Mouse (Mus musculus): ENCODE results near the gene Klhl11.
A peak's percentile ranks its signal among the peaks of the same experiment; 100 is the strongest.

Klhl11 gene

DNA sequence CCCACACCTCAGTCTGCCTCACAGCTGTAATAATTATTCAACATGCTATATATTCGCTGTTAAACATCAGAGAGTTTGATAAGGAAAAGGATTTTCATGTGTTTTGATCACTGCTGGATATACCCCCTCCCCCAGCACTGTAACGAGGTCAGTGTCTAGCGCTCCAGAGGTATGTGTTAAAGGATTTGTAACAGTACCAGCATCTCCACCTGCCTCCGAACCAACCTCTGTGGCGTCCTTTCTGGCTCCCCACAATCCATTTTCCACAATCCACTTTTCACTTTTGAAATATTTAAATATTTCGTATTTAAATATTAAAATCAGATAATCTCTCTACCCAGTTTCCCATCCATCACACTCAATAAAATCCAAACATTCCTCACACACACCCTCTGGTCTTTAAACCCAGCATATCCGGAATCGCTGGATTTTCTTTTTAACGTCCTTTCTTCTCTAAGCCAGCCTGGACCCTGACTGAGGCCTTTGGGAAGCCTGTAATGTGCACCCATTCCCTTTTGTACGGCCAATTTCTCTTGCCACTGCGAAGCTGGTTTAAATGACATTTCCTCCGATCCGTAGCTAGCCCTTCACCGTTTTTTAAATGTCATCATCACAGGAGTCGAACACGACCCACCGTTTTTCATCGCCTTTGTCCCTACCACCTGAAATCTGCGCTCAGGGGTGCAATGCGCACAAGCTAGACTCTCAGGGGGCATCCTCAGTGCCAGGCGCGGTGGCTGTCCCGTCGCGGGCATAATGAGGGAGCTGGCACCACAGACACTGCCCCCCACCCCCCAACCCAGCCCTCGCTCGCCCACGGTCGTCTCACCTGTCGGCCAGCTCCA, 967 bp downstream of the Klhl11 start:
- no peak for DNase-seq (ENCODE audit: low spot score)

DNA sequence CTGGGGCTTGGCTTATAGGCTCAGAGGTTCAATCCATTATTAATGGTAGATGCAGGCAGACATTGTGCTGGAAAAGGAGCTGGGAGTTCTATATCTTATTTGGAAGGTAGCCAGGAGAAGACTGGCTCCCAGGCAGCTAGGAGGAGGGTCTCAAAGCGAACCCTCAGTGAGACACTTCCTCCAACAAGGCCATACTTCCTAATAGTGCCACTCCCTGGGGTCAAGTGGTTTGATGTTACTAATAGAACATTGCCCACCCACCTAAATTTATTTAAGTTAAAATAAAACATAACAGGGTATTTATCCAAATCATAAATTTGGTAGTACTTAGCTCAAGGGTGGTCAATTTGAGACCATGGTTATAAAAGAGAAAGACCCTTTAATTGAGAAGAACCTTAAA, 6.7 kb downstream of the Klhl11 start:
- no peak for DNase-seq (ENCODE audit: low spot score)

DNA sequence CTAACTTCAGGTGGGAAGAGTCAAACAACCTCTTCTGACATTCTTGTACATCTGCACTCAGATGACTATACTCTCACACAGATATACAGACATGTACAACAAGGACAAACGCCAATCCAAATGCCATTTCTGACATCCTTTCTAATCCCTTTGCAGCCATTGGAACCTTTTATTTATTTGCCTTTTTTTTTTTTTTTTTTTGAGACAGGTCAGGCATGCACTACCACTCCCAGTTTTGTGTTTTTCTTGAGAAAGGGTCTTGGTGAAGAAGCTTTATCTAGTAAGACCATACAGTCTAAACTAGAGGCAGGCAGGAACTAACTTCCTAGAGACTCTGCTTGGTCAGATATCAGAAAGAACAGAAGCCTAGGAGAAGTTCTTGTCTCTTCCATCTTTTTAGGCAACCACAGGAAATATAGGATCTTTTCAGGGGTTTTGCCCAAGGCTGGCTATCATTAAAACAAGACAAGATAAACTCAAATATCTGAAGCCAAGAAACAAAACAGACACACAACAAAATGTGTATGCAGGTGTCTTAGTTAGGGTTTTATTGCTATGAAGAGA, 7.2 kb downstream of the Klhl11 start:
- no peak for DNase-seq (ENCODE audit: low spot score)

DNA sequence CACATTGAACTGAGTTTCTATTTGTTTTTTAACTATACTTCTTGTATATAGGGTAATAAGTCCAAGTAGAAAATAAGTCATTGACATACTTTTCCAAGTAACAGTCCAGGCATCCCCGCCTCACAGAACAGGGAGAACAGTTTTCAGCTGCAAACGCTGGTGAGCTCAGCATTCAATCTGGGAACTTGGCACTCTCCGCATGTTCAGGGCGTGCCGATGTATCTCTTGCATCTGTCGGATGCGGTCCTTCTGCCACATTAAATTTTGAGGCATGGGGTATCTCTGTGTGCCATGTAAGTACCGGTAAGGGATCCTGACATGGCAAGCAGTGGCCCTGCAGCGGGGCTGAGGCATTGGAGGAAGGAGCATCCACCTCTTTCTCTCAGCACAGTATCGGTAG, 9.8 kb downstream of the Klhl11 start:
- no peak for DNase-seq (ENCODE audit: low spot score)

DNA sequence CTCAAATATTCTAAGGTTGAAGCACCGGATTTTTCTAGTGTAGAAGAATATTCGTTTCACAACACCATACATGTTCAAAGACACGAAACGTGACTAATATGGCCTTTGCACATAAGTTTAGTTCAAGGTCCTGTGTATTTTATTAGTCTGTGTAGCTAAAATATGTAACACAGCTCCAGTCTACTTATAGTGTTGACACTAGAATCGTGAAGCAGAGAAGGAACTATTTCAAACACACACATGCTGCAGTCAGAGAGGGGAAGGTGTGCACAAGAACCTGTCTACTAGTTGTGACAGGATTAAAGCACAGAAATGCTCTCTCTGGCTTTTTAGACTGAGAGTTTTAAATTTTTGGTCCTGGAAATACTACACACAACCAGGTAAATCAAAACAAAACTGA, 14.8 kb downstream of the Klhl11 start:
- no peak for DNase-seq (ENCODE audit: low spot score)

DNA sequence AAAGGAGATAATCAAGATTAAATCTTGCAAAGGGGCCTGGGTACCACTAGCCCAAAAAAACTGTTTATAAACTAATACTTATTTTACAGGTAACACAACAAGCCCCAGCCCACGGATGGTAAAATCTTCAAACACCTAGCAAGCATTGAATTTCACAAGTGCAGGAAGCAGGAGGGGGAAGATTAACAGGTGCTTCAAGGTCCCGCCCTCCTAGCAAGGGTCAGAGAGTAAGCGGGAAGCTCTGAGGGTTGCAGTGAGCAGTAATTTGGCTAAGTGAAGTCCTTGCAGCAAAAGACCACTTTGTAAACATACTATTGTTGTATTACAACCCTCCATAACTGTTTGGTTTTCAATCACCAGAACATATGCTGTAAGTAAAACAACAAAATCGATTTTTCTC, 15.3 kb downstream of the Klhl11 start:
- no peak for DNase-seq (ENCODE audit: low spot score)

DNA sequence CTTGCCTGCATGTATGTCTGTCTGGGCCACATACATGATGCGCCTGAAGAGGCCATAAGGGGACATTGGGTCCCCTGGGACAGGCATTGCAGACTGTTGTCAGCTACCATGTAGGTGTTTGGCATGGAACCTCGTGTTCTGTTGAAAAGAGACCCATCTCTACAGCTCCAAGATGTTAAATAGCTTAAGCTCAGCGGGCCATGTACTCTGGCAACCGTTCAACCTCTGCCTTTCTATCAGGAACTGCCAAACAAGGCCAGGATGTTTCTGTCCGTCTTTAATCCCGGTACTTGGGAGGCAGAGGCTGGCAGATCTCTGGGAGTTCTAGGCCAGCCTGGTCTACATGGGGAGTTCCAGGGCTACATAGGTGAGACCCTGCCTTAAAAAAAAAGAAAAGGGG, 29.9 kb downstream of the Klhl11 start:
- DNase-seq (ENCODE audit: low spot score): no peak

DNA sequence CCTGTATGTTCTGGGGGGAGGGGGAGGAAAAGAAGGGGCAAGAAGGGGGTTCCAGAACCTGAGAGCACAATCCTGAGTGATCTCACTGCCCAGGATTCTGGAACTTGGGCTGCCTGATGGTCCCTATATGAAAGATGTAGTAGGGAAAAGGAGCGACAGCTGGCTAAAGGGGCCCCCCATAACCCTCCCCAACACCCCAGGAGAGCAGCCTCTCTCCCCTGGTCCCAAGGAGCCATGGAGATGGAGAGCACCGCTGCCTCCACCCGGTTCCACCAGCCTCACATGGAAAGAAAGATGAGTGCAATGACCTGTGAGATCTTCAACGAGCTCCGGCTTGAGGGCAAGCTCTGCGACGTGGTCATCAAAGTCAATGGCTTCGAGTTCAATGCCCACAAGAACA, 30.7 kb downstream of the Klhl11 start, which contains the start of the genes Nt5c3b and Klhl10:
TSS of gene Nt5c3b (minus strand) at position 12 of the 400 bp plus-strand sequence.
TSS of gene Klhl10 (plus strand) at position 121 of the 400 bp plus-strand sequence.
- no peak for DNase-seq (ENCODE audit: low spot score)

DNA sequence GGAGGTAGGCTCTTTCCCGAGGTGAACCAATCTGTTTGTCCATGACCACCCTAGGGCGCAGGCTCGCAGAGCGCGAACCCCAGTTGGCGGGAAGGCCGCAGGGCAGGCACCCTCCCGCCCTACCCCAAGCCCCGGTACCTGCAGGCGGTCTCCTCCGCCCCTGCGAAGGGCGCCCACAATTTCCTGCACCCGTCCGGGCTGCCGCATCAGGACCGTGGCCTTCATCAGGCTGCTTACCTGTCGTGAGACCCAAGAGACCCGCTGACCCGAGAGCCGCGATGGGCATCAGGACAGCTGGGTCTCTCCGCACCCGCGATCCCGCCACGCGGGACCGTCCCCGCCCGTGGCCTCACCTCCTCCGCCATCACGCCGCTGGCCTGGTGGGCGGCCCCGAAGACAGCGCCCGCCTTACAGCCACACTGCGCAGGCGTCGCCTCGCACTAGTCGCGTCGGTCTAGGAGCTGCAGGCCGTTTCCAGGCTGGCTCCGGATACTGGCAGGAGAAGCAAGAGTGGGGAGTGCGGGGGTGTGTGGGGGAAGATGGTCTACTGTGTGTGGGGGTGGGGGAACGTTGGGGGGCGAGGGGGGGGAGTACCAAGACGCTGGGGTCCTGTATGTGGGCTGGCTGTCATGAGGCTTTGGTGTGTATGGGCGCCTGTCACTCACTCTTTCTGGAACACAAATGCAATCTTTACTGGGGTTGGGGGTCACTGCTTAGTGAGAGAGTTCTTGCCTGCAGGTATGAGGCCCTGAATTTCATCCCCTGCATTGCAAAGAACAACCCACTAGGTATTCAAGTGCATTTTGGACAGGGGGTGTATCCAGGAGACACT, 31.6 kb downstream of the Klhl11 start:
- DNase-seq (ENCODE audit: low spot score): peak; percentile 72

DNA sequence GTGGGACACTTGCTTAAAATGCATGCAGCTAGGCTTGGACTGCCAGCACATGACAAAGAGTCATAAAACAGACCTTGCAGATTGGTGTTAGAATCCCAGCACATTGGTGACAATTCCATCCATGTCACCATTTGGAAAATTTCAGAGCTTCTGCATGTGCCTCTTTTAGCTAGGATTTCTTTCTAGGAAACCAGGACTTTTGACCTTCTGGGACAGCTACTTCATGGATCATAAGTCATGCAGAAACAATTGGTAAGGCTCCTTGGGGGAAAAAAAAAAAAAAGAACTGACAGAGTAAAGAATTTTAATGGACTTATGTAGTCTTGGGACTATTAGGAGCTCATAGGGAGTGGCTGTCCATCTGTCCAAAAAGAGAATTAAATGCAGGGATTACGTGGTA, 34.6 kb downstream of the Klhl11 start:
- DNase-seq (ENCODE audit: low spot score): no peak

DNA sequence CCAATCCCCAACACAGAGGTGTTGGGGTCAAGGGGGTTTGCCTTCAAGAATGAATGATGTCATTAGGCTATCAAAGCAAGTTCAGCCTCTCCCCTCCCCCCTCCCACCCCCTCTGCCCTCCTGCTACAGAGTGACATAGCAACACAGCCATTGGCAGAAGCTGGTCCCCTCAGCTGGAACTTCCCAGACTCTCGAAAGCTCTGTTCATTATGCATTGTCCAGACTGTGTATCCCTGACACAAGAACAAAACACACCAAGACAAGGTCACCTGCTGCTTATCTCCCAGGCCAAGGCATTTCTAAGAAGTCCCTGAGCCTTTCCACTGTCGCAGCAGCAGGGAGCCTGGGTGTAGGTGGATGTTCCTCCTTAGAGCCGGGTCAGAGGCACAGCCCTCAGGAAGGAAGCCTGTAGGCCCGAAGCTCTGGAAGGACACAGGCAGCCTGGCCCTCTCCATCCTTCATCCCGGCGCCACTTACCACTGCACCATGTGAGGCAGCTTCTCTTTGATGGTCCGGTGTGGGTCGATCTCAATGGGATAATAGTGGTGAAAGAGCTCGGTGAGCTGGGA, 36.8 kb downstream of the Klhl11 start:
- peak; percentile 47 for DNase-seq (ENCODE audit: low spot score)

DNA sequence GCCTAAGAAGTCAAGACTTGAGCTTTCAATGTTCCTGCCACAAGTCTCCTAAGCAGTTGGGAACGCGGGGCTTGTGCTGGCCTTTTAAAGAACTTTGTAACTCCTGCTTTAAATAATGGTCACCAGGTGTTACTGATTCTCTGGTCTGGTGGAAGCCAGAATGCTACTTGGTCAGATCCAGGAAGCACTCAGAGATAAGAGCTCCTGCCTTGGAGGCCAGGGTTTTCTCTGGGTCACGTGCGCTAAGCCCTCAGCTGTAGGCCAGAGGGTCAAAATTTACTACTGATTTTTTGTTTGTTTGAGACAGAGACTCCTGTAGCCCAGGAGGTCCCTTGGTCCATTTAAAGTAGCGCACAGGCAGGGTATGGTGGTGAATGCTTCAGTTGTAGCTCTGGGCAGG, 40.5 kb downstream of the Klhl11 start:
- DNase-seq (ENCODE audit: low spot score): no peak

DNA sequence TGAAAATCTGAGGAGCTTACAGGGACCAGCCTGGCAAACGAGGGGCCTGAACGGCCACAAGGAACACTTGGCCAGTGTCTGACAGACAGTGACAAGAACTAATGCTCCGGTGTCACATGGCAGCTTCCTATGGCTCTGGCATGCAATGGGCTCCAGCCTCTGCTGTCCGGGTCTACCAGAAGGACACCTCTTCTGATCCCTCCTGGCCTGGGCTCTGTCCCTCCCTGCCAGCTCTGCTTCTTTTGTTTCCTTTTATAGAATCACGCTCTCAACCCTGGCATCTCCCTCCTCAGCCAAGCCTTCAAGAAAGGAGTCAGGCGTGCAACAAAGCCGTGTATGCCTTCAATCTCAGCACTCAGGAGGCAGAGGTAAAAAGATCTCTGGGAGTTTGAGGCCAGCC, 42.5 kb downstream of the Klhl11 start:
- no peak for DNase-seq (ENCODE audit: low spot score)

DNA sequence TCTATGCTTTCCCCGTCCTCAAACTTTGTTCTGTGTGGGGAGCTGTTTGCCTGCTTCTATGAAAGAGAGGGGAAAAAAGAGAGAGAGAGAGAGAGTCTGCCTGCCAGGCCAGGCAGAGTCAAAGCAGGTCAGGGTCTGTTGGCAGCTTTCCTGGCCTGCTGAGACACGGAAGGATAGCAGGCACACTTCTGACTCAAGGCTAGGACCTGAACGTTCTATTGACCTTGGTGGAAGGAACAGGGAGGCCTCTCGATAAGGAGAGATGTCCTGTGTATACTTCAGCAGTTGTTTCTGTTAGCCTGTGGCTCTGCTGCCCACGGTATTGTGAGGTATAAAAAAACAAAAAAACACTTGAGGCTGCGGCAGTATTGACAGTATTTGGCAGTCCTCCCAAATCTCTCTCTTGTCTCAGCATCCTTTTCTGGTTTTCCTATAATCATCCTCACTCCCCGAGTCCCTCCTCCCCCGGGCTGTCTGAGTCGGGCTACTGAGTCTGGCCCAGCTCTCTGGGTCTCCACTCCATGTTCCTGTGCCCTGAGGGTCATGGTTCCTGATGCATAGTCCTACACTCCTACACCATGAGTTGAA, 43.8 kb downstream of the Klhl11 start:
- DNase-seq (ENCODE audit: low spot score): peak; percentile 91

DNA sequence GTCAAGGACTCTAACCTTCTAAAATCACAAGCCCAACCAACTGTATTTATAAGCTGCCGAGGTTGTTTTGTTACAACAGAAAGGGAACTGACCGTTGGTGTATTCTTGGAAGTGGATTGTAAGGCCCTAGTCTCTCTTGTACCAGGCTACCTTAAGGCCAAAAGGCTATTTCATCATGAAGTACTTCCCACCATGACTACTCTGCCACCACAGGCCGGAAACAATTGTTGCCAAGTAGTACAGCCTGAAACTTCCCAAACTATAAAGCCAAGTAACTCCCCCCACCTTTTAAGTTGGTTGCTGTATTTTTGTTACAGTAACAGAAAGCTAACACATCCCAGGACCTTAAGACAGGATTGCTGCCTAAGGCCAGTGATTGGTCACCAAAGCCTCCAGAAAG, 45.7 kb downstream of the Klhl11 start:
- no peak for DNase-seq (ENCODE audit: low spot score)

DNA sequence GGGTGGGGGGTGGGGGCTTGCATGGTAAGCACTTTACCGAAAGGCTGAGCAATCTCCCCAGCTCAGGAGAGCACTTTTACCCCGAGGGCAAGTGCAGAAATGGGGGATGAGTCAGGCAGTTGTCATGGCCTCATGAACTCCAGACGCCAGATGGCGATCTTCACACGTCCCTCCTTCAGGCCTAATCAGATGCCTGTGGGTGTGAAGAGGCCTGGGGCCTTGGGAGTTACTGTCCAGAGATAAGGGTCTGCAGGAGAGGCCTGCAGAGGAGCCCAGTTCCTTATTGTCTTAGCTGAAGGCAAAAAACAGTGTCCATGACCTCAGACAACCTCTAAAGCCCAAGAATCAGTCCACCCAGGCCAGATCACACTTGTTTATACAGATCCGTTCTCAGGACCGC, 46.7 kb downstream of the Klhl11 start:
- peak; percentile 87 for DNase-seq (ENCODE audit: low spot score)

DNA sequence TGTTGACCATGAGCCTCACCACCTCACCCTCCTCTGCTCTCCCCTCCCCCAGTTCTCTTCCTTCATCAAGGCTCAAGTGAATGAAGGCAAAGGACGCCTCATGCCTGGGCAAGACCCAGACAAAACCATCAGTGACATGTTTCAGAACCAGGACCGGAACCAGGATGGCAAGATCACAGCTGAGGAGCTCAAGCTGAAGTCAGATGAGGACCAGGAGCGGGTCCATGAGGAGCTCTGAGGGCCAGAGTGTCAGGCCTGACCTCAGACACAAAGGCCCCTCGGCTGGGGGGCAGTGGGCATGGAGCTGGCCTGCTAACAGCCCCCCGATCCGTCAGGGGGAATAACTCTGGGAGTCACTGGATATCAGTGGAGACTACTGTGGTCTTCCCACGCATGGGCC, 48.7 kb downstream of the Klhl11 start:
- DNase-seq (ENCODE audit: low spot score): no peak

DNA sequence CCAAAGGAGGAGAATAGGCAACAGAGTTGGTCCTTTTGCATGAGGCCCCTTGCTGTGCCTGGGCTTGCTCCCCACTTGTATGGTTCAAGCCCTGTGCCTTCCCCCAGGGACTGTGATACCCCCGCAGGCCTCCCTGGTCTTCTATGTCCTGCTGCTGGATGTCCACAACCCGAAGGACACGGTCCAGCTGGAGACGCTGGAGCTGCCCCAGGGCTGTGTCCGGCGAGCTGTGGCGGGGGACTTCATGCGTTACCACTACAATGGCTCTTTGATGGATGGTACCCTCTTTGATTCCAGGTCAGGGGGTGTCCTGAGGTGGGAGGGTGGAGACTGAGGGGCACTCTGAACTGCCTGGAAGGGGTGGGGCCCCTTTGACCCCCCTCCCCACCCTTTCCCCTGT, 51.0 kb downstream of the Klhl11 start:
- DNase-seq (ENCODE audit: low spot score): no peak

DNA sequence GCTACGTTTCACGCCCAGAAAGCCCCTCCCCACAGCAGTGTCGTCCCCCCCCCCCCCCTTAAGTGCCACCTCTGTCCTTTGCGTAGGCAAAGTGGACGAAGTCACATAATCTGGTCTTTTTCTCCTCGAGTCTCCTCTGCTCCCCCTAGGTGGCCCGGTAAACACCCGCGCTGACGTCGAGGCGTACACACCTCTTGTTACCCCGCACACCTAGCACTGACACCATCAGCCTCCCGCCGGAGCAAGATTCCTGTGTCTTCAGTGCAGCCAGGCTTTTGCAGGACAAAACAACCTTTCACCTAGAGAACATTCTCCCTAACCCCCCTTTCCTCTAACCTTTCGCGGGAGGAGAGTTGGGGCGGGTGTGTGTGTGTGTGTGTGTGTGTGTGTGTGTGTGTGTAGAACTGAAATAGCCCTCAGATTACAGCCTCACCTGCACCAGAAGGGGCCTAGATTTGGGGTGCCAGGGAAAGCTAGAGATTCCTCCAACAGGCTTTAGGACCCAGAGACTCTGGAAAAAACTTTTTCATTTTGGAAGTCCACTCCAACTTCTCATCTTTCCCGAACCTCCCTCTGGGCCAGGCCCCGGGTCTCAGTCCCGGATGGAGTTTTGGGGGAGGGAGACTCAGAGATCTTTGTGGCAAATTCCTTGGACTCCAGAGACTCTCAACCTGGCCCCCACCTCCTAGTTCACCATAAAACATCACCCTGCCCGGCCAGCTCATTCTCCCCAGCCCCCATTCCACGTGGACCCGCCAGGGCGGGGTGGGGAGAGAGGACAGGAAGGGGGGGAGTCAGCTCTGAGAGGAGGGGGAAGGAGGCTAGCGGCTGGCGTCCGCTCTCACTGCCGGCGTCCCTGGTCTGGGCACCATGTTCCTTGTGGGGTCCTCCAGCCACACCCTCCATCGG, 57.4 kb downstream of the Klhl11 start, which contains the start of gene Fkbp10:
TSS of gene Fkbp10 (plus strand) at position 784 of the 909 bp plus-strand sequence.
- DNase-seq (ENCODE audit: low spot score): peak; percentile 64

DNA sequence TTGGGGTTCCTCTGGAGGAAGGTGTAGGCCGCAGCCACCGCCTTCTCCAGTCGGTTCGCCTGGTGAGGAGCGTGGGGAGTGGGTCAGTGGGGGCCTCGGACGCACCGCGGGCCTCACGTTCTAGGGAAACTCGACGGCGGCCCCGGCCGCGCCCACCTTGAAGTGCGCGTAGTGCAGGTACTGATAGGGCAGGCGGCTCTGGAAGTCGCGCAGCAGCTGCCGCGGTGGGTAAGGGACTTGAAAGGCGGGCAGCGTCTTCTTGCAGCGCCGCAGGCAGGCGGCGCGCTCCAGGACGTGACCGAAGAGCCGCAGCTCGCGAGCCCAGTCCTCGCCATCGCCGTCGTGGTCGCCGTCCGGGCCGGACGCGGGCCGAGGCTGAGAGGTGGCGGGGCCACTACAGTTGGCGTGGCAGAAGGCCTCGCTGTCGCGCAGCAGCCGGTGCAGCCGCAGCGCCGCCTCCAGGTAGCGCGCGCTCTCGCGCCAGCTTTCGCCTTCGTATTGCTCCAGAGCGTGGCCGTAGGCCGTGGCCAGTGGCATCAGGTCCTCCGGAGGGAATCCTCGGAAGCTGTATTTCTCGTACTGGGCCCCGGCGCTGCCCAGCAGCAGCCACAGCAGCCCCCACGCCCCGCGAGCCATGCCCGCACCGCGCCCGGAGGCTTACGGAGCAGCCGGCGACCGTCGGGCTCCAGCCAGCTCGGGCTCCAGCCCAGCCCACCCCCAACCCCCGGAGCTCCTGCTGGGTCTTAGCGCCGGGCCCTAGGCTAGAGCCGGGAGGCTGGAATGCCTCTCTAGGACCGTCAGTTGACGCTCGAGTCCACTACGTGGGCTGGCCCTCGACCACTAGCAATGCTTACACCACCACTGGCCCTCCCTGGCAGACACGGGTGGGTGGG, 58.3 kb downstream of the Klhl11 start, which contains the start of gene P3h4:
TSS of gene P3h4 (minus strand) at position 816 of the 893 bp plus-strand sequence.
- DNase-seq (ENCODE audit: low spot score): peak; percentile 79

All from ovary, adult 18-20 months (tissue).